Mouse (Mus musculus): Measurements from ENCODE around the gene Axl. TPM values are rescaled to one million over a fixed set of nuclear protein-coding genes. Genes with fewer than 3 reads are reported as not detected.

The Axl gene
- polyA plus RNA-seq, 1 experiment, result 75.0 TPM

GRCm38 (mm10) chr7:25811716-25812115 is 23.2 kb upstream of the Axl start:
- H3K4me1 ChIP-seq (replicated peaks; ENCODE audit: control insufficient read depth, insufficient read depth, low read length), result peaks cover 17% of the 10 kb centered on the region
- no peak for DNase-seq
- H3K4me3 ChIP-seq (ENCODE audit: control insufficient read depth, insufficient read depth, low read length), result no peak overlapping the region
- no peaks in the 10 kb centered on the region for H3K36me3 ChIP-seq (ENCODE audit: control insufficient read depth, insufficient read depth, low read length)
- H3K27ac ChIP-seq (ENCODE audit: control insufficient read depth, insufficient read depth, low read length), result no peak overlapping the region
- peaks cover 6% of the 10 kb centered on the region; the same call in 1 of the 2 replicates for H3K27me3 ChIP-seq (ENCODE audit: control insufficient read depth, insufficient read depth, low read length)
- 94% methylated on average over 2 of the region's 2 CpGs for WGBS
- TF ChIP-seq POLR2A (IDR thresholded peaks at IDR 0.05; ENCODE audit: control insufficient read depth, extremely low read depth, insufficient read depth, low read length, poor library complexity), result no peak
- TF ChIP-seq CTCF (IDR thresholded peaks at IDR 0.05; ENCODE audit: borderline replicate concordance, control insufficient read depth, extremely low read depth, insufficient read depth, low read length, poor library complexity), result no peak

- DNase-seq, result peak; percentile 66
- Histone ChIP-seq H3K27me3 (ENCODE audit: control insufficient read depth, insufficient read depth, low read length) (no peaks in the 10 kb centered on the region), H3K4me1 (replicated peaks; ENCODE audit: control insufficient read depth, insufficient read depth, low read length) (no peaks in the 10 kb centered on the region), H3K4me3 (ENCODE audit: control insufficient read depth, insufficient read depth, low read length) (no peak overlapping the region), H3K36me3 (ENCODE audit: control insufficient read depth, insufficient read depth, low read length) (no peaks in the 10 kb centered on the region), H3K27ac (ENCODE audit: control insufficient read depth, insufficient read depth, low read length) (no peak overlapping the region)
- TF ChIP-seq POLR2A (IDR thresholded peaks at IDR 0.05; ENCODE audit: control insufficient read depth, extremely low read depth, insufficient read depth, low read length, poor library complexity) (no peak), CTCF (IDR thresholded peaks at IDR 0.05; ENCODE audit: borderline replicate concordance, control insufficient read depth, extremely low read depth, insufficient read depth, low read length, poor library complexity) (peak; percentile 25; the same call in 1 of the 2 replicates)
- WGBS, result 33% methylated on average over 21 of the region's 21 CpGs
These were observed 17.3 kb upstream of the Axl start for GRCm38 (mm10) chr7:25805631-25806343.

GRCm38 (mm10) chr7:25804792-25805191 is 16.3 kb upstream of the Axl start:
- Histone ChIP-seq H3K4me1 (replicated peaks; ENCODE audit: control insufficient read depth, insufficient read depth, low read length) (no peaks in the 10 kb centered on the region), H3K27ac (ENCODE audit: control insufficient read depth, insufficient read depth, low read length) (no peak overlapping the region), H3K27me3 (ENCODE audit: control insufficient read depth, insufficient read depth, low read length) (no peaks in the 10 kb centered on the region), H3K4me3 (ENCODE audit: control insufficient read depth, insufficient read depth, low read length) (no peak overlapping the region), H3K36me3 (ENCODE audit: control insufficient read depth, insufficient read depth, low read length) (no peaks in the 10 kb centered on the region)
- 88% methylated on average over 4 of the region's 4 CpGs for WGBS
- TF ChIP-seq CTCF (IDR thresholded peaks at IDR 0.05; ENCODE audit: borderline replicate concordance, control insufficient read depth, extremely low read depth, insufficient read depth, low read length, poor library complexity) (no peak), POLR2A (IDR thresholded peaks at IDR 0.05; ENCODE audit: control insufficient read depth, extremely low read depth, insufficient read depth, low read length, poor library complexity) (no peak)
- no peak for DNase-seq

- WGBS, result 94% methylated on average over 13 of the region's 13 CpGs
- Histone ChIP-seq H3K4me1 (replicated peaks; ENCODE audit: control insufficient read depth, insufficient read depth, low read length) (no peaks in the 10 kb centered on the region), H3K27ac (ENCODE audit: control insufficient read depth, insufficient read depth, low read length) (no peak overlapping the region), H3K27me3 (ENCODE audit: control insufficient read depth, insufficient read depth, low read length) (no peaks in the 10 kb centered on the region), H3K4me3 (ENCODE audit: control insufficient read depth, insufficient read depth, low read length) (no peak overlapping the region), H3K36me3 (ENCODE audit: control insufficient read depth, insufficient read depth, low read length) (no peaks in the 10 kb centered on the region)
- no peak for DNase-seq
- TF ChIP-seq POLR2A (IDR thresholded peaks at IDR 0.05; ENCODE audit: control insufficient read depth, extremely low read depth, insufficient read depth, low read length, poor library complexity) (no peak), CTCF (IDR thresholded peaks at IDR 0.05; ENCODE audit: borderline replicate concordance, control insufficient read depth, extremely low read depth, insufficient read depth, low read length, poor library complexity) (no peak)
These were observed 15.0 kb upstream of the Axl start for GRCm38 (mm10) chr7:25803460-25803859.

- TF ChIP-seq CTCF (IDR thresholded peaks at IDR 0.05; ENCODE audit: borderline replicate concordance, control insufficient read depth, extremely low read depth, insufficient read depth, low read length, poor library complexity) (no peak), POLR2A (IDR thresholded peaks at IDR 0.05; ENCODE audit: control insufficient read depth, extremely low read depth, insufficient read depth, low read length, poor library complexity) (no peak)
- no peak overlapping the region for H3K27ac ChIP-seq (ENCODE audit: control insufficient read depth, insufficient read depth, low read length)
- WGBS, result 74% methylated on average over 24 of the region's 24 CpGs
- no peak overlapping the region for H3K4me3 ChIP-seq (ENCODE audit: control insufficient read depth, insufficient read depth, low read length)
- H3K27me3 ChIP-seq (ENCODE audit: control insufficient read depth, insufficient read depth, low read length), result no peaks in the 10 kb centered on the region
- DNase-seq, result no peak
- H3K36me3 ChIP-seq (ENCODE audit: control insufficient read depth, insufficient read depth, low read length), result no peaks in the 10 kb centered on the region
- H3K4me1 ChIP-seq (replicated peaks; ENCODE audit: control insufficient read depth, insufficient read depth, low read length), result no peaks in the 10 kb centered on the region
These were observed 14.0 kb upstream of the Axl start for GRCm38 (mm10) chr7:25802241-25803125.

- Histone ChIP-seq H3K4me3 (ENCODE audit: control insufficient read depth, insufficient read depth, low read length) (no peak overlapping the region), H3K4me1 (replicated peaks; ENCODE audit: control insufficient read depth, insufficient read depth, low read length) (no peaks in the 10 kb centered on the region), H3K27me3 (ENCODE audit: control insufficient read depth, insufficient read depth, low read length) (no peaks in the 10 kb centered on the region), H3K36me3 (ENCODE audit: control insufficient read depth, insufficient read depth, low read length) (no peaks in the 10 kb centered on the region), H3K27ac (ENCODE audit: control insufficient read depth, insufficient read depth, low read length) (no peak overlapping the region)
- WGBS, result 97% methylated on average over 6 of the region's 6 CpGs
- DNase-seq, result no peak
- TF ChIP-seq POLR2A (IDR thresholded peaks at IDR 0.05; ENCODE audit: control insufficient read depth, extremely low read depth, insufficient read depth, low read length, poor library complexity), result no peak
- no peak for TF ChIP-seq CTCF (IDR thresholded peaks at IDR 0.05; ENCODE audit: borderline replicate concordance, control insufficient read depth, extremely low read depth, insufficient read depth, low read length, poor library complexity)
These were observed 12.5 kb upstream of the Axl start for GRCm38 (mm10) chr7:25801031-25801430.
